Mouse (Mus musculus) testis, adult 2 months (tissue): ENCODE results near the gene Scgb1c1.

Experiments used
- CTCF ChIP-seq: fragments of 200-500 bp; IDR thresholded peaks from 2 replicates; pipeline ENCODE4 v1.5.1; 2012; ENCODE audit warnings: low read depth, mild to moderate bottlenecking, inconsistent platforms, low read length, moderate library complexity; ENCODE audit not compliant: control insufficient read depth, insufficient read depth, insufficient replicate concordance
- POLR2A ChIP-seq: fragments of 200-500 bp; IDR thresholded peaks from 2 replicates; pipeline ENCODE4 v1.6.1; 2012; ENCODE audit warnings: low read depth, mild to moderate bottlenecking, inconsistent platforms, low read length, moderate library complexity; ENCODE audit not compliant: control insufficient read depth

DNA sequence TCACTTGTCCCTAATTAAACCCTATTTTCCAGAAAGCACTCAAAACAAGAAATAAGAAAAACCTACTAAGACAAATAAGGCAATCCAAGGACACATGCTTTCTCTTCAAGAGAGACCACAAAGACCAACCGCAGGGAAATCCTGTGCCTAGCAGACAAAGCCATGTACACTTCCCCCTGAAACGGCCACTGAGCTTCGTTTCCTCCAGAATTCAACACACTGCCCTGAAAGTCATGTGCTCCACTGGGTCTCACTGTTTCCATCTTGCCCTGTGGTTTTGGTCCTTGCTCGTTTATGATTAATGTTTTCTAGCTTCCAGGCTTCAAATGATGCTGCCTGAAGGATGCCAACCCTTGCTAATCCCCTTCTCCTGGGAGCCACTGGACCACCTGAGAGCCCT, 28.9 kb downstream of the Scgb1c1 start:
- no peak for TF ChIP-seq CTCF
- TF ChIP-seq POLR2A, result no peak
